Mouse (Mus musculus): ENCODE results near the gene Mfng. TPM values are rescaled to one million over a fixed set of nuclear protein-coding genes. Genes with fewer than 3 reads are reported as not detected.

Mfng gene
- total and polyA plus RNA-seq, 3 experiments, result 35.2 to 63.7 (median 52.5) TPM

DNA sequence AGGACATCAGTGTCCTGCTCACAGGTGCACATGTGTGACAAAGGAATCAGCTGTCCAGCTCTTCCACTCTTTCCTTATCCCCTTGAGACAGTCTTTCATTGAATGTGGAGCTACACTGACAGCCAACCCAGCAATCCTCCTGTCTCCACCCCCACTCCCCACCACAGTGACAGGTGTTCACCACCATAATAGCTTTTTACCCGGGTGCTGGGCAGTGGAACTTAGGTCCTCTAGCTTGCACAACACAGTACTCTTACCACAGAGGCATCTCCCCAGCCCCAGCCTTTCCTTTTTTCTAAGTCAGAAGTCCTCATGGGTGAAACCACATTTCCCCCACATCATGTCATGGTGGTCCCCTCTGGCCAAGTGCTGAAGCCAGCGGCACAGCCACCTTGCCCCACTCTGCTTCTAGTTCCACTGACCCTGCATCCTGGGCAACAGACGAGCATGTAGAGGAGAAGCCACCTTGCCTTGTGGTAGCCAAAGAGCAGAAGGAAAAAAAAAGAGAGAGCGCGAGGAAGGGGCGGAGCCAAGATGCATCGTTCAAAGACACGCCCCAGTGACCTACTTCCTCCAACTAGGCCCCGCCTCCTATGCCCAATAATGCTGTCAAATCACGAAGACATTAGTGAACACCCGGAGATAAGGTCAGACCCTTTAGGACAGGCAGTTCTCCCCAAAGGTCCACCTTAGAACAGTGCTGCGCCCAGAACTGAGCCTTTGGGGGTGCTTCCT lies 42.8 kb downstream of the Mfng start:
- in situ Hi-C loops (cut with MboI; ENCODE audit: low pct_ligation_motif_present, low pct_unique_long_range_greater_than_20kb, low sequenced_read_pairs) (loop anchor here (25.0 kb wide), 1 partner anchor 293 kb away; the partner anchor contains the start of gene Kctd17), dilution Hi-C loops (cut with MboI; ENCODE audit: extremely low pct_ligation_motif_present, extremely low pct_unique_long_range_greater_than_20kb, low sequenced_read_pairs) (loop anchor here (25.0 kb wide), 1 partner anchor 107 kb away; the partner anchor contains the start of gene Cdc42ep1)
- Histone ChIP-seq H3K79me2 (replicated peaks; ENCODE audit: control insufficient read depth, extremely low read depth, insufficient read depth, poor library complexity, severe bottlenecking) (no peaks in the 10 kb centered on the region), H3K27ac (ENCODE audit: insufficient read depth, low read depth) (no peak overlapping the region), H3K4me1 (ENCODE audit: control insufficient read depth in 1 of 2, insufficient read depth in 2 of 2) (no peaks in the 10 kb centered on the region), H3K27me3 (replicated peaks) (peaks cover 48% of the 10 kb centered on the region), H3K9ac (ENCODE audit: insufficient read depth, low read depth) (no peak overlapping the region), H3K9me3 (replicated peaks; ENCODE audit: low read length) (peaks cover 4% of the 10 kb centered on the region), H3K36me3 (replicated peaks in 1 of 2; ENCODE audit: control insufficient read depth in 1 of 2, insufficient read depth in 1 of 2, low read length in 1 of 2) (no peaks in the 10 kb centered on the region), H3K4me2 (ENCODE audit: insufficient read depth, low read depth, poor library complexity, severe bottlenecking) (no peak overlapping the region), H3K4me3 (replicated peaks in 1 of 3; ENCODE audit: low read depth in 2 of 3, low read length in 2 of 3, poor library complexity in 1 of 3) (no peak overlapping the region)
- TF ChIP-seq ZNF384 (IDR thresholded peaks at IDR 0.05; ENCODE audit: low read depth, low read length), result no peak
- no peak for TF ChIP-seq ZC3H11A (IDR thresholded peaks at IDR 0.05; ENCODE audit: low read depth, low read length)
- TF ChIP-seq POLR2A (IDR thresholded peaks at IDR 0.05; ENCODE audit: low read depth, low read length), result no peak
- no peak for TF ChIP-seq ZMIZ1 (IDR thresholded peaks at IDR 0.05; ENCODE audit: low read depth, low read length)
- no peak for TF ChIP-seq MYC (IDR thresholded peaks at IDR 0.05; ENCODE audit: low read depth, low read length)
- no peak for TF ChIP-seq TCF12 (IDR thresholded peaks at IDR 0.05; ENCODE audit: low read depth, low read length)
- TF ChIP-seq POLR2AphosphoS2 (IDR thresholded peaks at IDR 0.05; ENCODE audit: low read depth, low read length), result no peak
- TF ChIP-seq BHLHE40 (IDR thresholded peaks at IDR 0.05; ENCODE audit: low read depth, low read length), result no peak
- TF ChIP-seq CHD2 (IDR thresholded peaks at IDR 0.05; ENCODE audit: low read length), result no peak
- no peak for TF ChIP-seq IRF4 (IDR thresholded peaks at IDR 0.05; ENCODE audit: low read depth, low read length)
- no peak for TF ChIP-seq GABPA (IDR thresholded peaks at IDR 0.05; ENCODE audit: insufficient replicate concordance, low read depth, low read length)
- TF ChIP-seq HCFC1 (IDR thresholded peaks at IDR 0.05; ENCODE audit: low read depth, low read length), result no peak
- TF ChIP-seq NELFE (IDR thresholded peaks at IDR 0.05; ENCODE audit: low read depth, low read length), result no peak
- TF ChIP-seq USF2 (conservative IDR thresholded peaks at IDR 0.05; ENCODE audit: low read depth, low read length), result no peak
- no peak for TF ChIP-seq KAT2A (IDR thresholded peaks at IDR 0.05; ENCODE audit: insufficient replicate concordance, low read length)
- TF ChIP-seq ELF1 (IDR thresholded peaks at IDR 0.05; ENCODE audit: low read depth, low read length), result no peak
- no peak for TF ChIP-seq CTCF (conservative IDR thresholded peaks at IDR 0.05 in 1 of 2, IDR thresholded peaks at IDR 0.05 in 1 of 2; ENCODE audit: low read depth in 2 of 2, low read length in 2 of 2)
- no peak for TF ChIP-seq PAX5 (IDR thresholded peaks at IDR 0.05; ENCODE audit: low read length)
- TF ChIP-seq SIN3A (IDR thresholded peaks at IDR 0.05; ENCODE audit: low read length), result no peak
- TF ChIP-seq ETS1 (conservative IDR thresholded peaks at IDR 0.05; ENCODE audit: low read depth, low read length), result no peak
- DNase-seq (ENCODE audit: extremely low read depth), result no peak

DNA sequence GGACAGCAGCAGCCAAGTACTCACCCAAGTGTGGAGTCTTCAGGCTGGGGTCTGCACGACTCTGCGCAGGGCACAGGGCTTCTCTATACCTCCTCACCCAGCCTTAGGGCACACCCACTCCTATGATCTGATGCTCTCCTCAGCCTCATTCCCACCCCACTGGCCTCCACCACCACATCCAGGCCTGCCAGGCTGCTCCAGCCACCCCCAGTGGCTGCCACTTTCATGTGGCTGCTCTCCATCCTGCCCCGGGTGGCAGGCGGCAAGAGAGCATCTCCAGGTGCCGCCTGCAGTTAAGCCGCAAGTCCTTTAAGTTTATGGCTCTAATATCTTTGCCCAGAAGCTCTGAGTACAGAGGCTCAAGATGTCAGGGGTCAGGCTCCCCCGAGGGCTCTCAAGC lies 46.6 kb downstream of the Mfng start:
- in situ Hi-C loops (cut with MboI; ENCODE audit: low pct_ligation_motif_present, low pct_unique_long_range_greater_than_20kb, low sequenced_read_pairs) (loop anchor here (25.0 kb wide), 1 partner anchor 289 kb away; the partner anchor contains the start of gene Kctd17), dilution Hi-C loops (cut with MboI; ENCODE audit: extremely low pct_ligation_motif_present, extremely low pct_unique_long_range_greater_than_20kb, low sequenced_read_pairs) (loop anchor here (25.0 kb wide), 1 partner anchor 111 kb away; the partner anchor contains the start of gene Cdc42ep1)
- peaks cover 65% of the 10 kb centered on the region for H3K27me3 ChIP-seq (replicated peaks)

More for the DNA sequence above, 46.6 kb downstream of the Mfng start:
- H3K9me3 ChIP-seq (replicated peaks; ENCODE audit: low read length), result peaks cover 4% of the 10 kb centered on the region
- H3K36me3 ChIP-seq (replicated peaks in 1 of 2; ENCODE audit: control insufficient read depth in 1 of 2, insufficient read depth in 1 of 2, low read length in 1 of 2), result no peaks in the 10 kb centered on the region
- no peaks in the 10 kb centered on the region for H3K4me1 ChIP-seq (ENCODE audit: control insufficient read depth in 1 of 2, insufficient read depth in 2 of 2)
- TF ChIP-seq ETS1 (conservative IDR thresholded peaks at IDR 0.05; ENCODE audit: low read depth, low read length) (no peak), JUND (conservative IDR thresholded peaks at IDR 0.05; ENCODE audit: low read depth, low read length) (no peak), GABPA (IDR thresholded peaks at IDR 0.05; ENCODE audit: insufficient replicate concordance, low read depth, low read length) (no peak), CHD1 (IDR thresholded peaks at IDR 0.05; ENCODE audit: low read depth, low read length) (no peak), POLR2AphosphoS2 (IDR thresholded peaks at IDR 0.05; ENCODE audit: low read depth, low read length) (no peak)
- H3K27ac ChIP-seq (ENCODE audit: insufficient read depth, low read depth), result no peak overlapping the region
- H3K4me3 ChIP-seq (replicated peaks in 1 of 3; ENCODE audit: low read depth in 2 of 3, low read length in 2 of 3, poor library complexity in 1 of 3), result no peak overlapping the region
- no peak for DNase-seq (ENCODE audit: extremely low read depth)
- H3K9ac ChIP-seq (ENCODE audit: insufficient read depth, low read depth), result no peak overlapping the region
- no peak overlapping the region for H3K4me2 ChIP-seq (ENCODE audit: insufficient read depth, low read depth, poor library complexity, severe bottlenecking)
- no peaks in the 10 kb centered on the region for H3K79me2 ChIP-seq (replicated peaks; ENCODE audit: control insufficient read depth, extremely low read depth, insufficient read depth, poor library complexity, severe bottlenecking)

Measured in CH12.LX (cell line).